Mouse (Mus musculus) brain, embryonic 14.5 days (tissue): ENCODE data around the gene Sumo2. TPM values are rescaled to one million over a fixed set of nuclear protein-coding genes. Genes with fewer than 3 reads are reported as not detected.
"Not testable (repeated sequence)": the region's sequence is repeated elsewhere in the genome, so short reads cannot be mapped to it uniquely, and the experiment has no call there.

ENCODE experiments used
- DNase-seq: peaks from one replicate; pipeline ENCODE4 v3.0.0-alpha.2; 2011; ENCODE audit warnings: low read depth
- CTCF ChIP-seq: fragments of 200-500 bp; IDR thresholded peaks from 2 replicates; pipeline ENCODE4 v1.5.1; 2012; ENCODE audit warnings: inconsistent platforms, mild to moderate bottlenecking, moderate library complexity, borderline replicate concordance; ENCODE audit not compliant: insufficient read depth, insufficient read length; ENCODE audit errors: extremely low read depth
- POLR2A ChIP-seq: fragments of 200-500 bp; IDR thresholded peaks from 2 replicates; pipeline ENCODE4 v1.6.1; 2012; ENCODE audit warnings: mild to moderate bottlenecking, inconsistent platforms, borderline replicate concordance; ENCODE audit not compliant: poor library complexity, insufficient read depth, insufficient read length, severe bottlenecking; ENCODE audit errors: extremely low read depth
- polyA plus RNA-seq: library from polyadenylated mRNA; depleted of rRNA; stranded (reverse); fragments of >200 nt; gene quantifications from 2 replicates; pipeline ENCODE4 v1.2.3, GENCODE M21; 2012

Gene Sumo2
- polyA plus RNA-seq, 1 experiment, result 702 TPM

GRCm38 (mm10) chr11:115502636-115503035, 33.4 kb downstream of the Sumo2 start:
- TF ChIP-seq POLR2A (no peak), CTCF (no peak)

GRCm38 (mm10) chr11:115496559-115496958, 39.5 kb downstream of the Sumo2 start:
- not testable (repeated sequence) for DNase-seq

More at GRCm38 (mm10) chr11:115502636-115503035, 33.4 kb downstream of the Sumo2 start:
- no peak for DNase-seq

GRCm38 (mm10) chr11:115492387-115492786, 43.7 kb downstream of the Sumo2 start:
- no peak for TF ChIP-seq CTCF
- no peak for TF ChIP-seq POLR2A
- no peak for DNase-seq

GRCm38 (mm10) chr11:115491356-115492083, 44.6 kb downstream of the Sumo2 start, which contains the start of gene Nt5c:
Gene Nt5c, minus strand, starts transcription at chr11:115491862.
- TF ChIP-seq POLR2A, result peak; percentile 26; the same call in 1 of the 2 replicates
- TF ChIP-seq CTCF, result peak; percentile 71
- peak; percentile 91 for DNase-seq

- no peak for DNase-seq
These were observed 45.4 kb downstream of the Sumo2 start for GRCm38 (mm10) chr11:115490441-115491355.

GRCm38 (mm10) chr11:115488551-115489104, 47.4 kb downstream of the Sumo2 start:
- no peak for TF ChIP-seq CTCF
- no peak for TF ChIP-seq POLR2A
- no peak for DNase-seq

More at GRCm38 (mm10) chr11:115490441-115491355, 45.4 kb downstream of the Sumo2 start:
- no peak for TF ChIP-seq CTCF
- no peak for TF ChIP-seq POLR2A

GRCm38 (mm10) chr11:115485155-115485554, 50.9 kb downstream of the Sumo2 start:
- DNase-seq, result peak; percentile 68

GRCm38 (mm10) chr11:115483726-115484125, 52.4 kb downstream of the Sumo2 start:
- peak; percentile 85 for DNase-seq
- no peak for TF ChIP-seq POLR2A
- peak; percentile 88 for TF ChIP-seq CTCF

More at GRCm38 (mm10) chr11:115485155-115485554, 50.9 kb downstream of the Sumo2 start:
- TF ChIP-seq CTCF (no peak), POLR2A (no peak)

GRCm38 (mm10) chr11:115483278-115483677, 52.8 kb downstream of the Sumo2 start:
- TF ChIP-seq POLR2A, result no peak
- no peak for TF ChIP-seq CTCF
- DNase-seq, result no peak

- TF ChIP-seq POLR2A, result no peak
- TF ChIP-seq CTCF, result no peak
- DNase-seq, result no peak
These were observed 54.4 kb downstream of the Sumo2 start for GRCm38 (mm10) chr11:115481553-115482259.
